Mouse (Mus musculus) lung, adult 2 months (tissue): ENCODE results near the gene Nek9. TPM values are rescaled to one million over a fixed set of nuclear protein-coding genes. Genes with fewer than 3 reads are reported as not detected.
A peak's percentile ranks its signal among the peaks of the same experiment; 100 is the strongest.
"Not testable (repeated sequence)": the region's sequence is repeated elsewhere in the genome, so short reads cannot be mapped to it uniquely, and the experiment has no call there.

ENCODE experiments used
- DNase-seq: peaks from one replicate; pipeline ENCODE4 v3.0.0; 2022
- H3K4me1 ChIP-seq: fragments of 200-500 bp; 2 replicates; pipeline ENCODE4 v1.6.1; 2011; ENCODE audit warnings: low read length; ENCODE audit not compliant: control insufficient read depth, insufficient read depth
- H3K4me3 ChIP-seq: fragments of 200-500 bp; replicated peaks from 2 replicates; pipeline ENCODE3; 2011; ENCODE audit warnings: low read depth, mild to moderate bottlenecking, control low read depth, low read length; ENCODE audit errors: extremely low read depth
- CTCF ChIP-seq: fragments of 200-500 bp; IDR thresholded peaks from 2 replicates; pipeline ENCODE4 v1.5.1; 2011; ENCODE audit warnings: mild to moderate bottlenecking, low read length, control low read depth; ENCODE audit not compliant: insufficient read depth
- POLR2A ChIP-seq: fragments of 200-500 bp; IDR thresholded peaks from 2 replicates; pipeline ENCODE4 v1.6.1; 2011; ENCODE audit warnings: low read depth, mild to moderate bottlenecking, control low read depth, low read length, borderline replicate concordance; ENCODE audit errors: extremely low read depth
- WGBS: fragments of 180-500 bp; shearing (Covaris S2); methylation state at CpG from one replicate; pipeline ENCODE4 v1.1.7; 2018; 5-methylcytosine and 5-hydroxymethylcytosine counted together
- polyA plus RNA-seq: library from polyadenylated mRNA; depleted of rRNA; stranded (reverse); fragments of >200 nt; gene quantifications from 2 replicates; pipeline ENCODE4 v1.2.3, GENCODE M21; 2012

Nek9 gene
- polyA plus RNA-seq, 1 experiment, result 39.7 TPM

GRCm38 (mm10) chr12:85292906-85293305, 46.3 kb downstream of the Nek9 start:
- Histone ChIP-seq H3K4me1 (peaks cover 5% of the 10 kb centered on the region; the same call in 1 of the 2 replicates), H3K4me3 (no peak overlapping the region)
- no peak for TF ChIP-seq POLR2A
- no peak for TF ChIP-seq CTCF
- no peak for DNase-seq

GRCm38 (mm10) chr12:85292288-85292687, 46.9 kb downstream of the Nek9 start:
- 73% methylated on average over 6 of the region's 6 CpGs for WGBS
- TF ChIP-seq POLR2A (no peak), CTCF (no peak)
- no peak for DNase-seq

GRCm38 (mm10) chr12:85291541-85291940, 47.6 kb downstream of the Nek9 start:
- no peak for DNase-seq
- TF ChIP-seq CTCF (no peak), POLR2A (no peak)
- no peak overlapping the region for H3K4me3 ChIP-seq
- H3K4me1 ChIP-seq, result peaks cover 5% of the 10 kb centered on the region

More at GRCm38 (mm10) chr12:85292288-85292687, 46.9 kb downstream of the Nek9 start:
- H3K4me1 ChIP-seq, result peaks cover 5% of the 10 kb centered on the region
- H3K4me3 ChIP-seq, result no peak overlapping the region

GRCm38 (mm10) chr12:85290633-85291032, 48.5 kb downstream of the Nek9 start:
- H3K4me3 ChIP-seq, result no peak overlapping the region
- WGBS, result 83% methylated on average over 10 of the region's 10 CpGs
- H3K4me1 ChIP-seq, result peaks cover 5% of the 10 kb centered on the region
- no peak for DNase-seq
- no peak for TF ChIP-seq CTCF
- TF ChIP-seq POLR2A, result no peak

GRCm38 (mm10) chr12:85289157-85290000, 49.8 kb downstream of the Nek9 start:
- Histone ChIP-seq H3K4me3 (peak overlapping the region; percentile 72), H3K4me1 (peaks cover 5% of the 10 kb centered on the region)
- WGBS, result 47% methylated on average over 24 of the region's 24 CpGs
- peak; percentile 26 for DNase-seq
- TF ChIP-seq POLR2A (0 out of 2 replicates have a peak, but pooled peaks have one; percentile 22), CTCF (no peak)

GRCm38 (mm10) chr12:85288486-85289156, 50.5 kb downstream of the Nek9 start, which contains the start of gene Zc2hc1c:
Zc2hc1c (plus strand) TSS chr12:85288591.
- DNase-seq, result peak; percentile 85
- Histone ChIP-seq H3K4me1 (peaks cover 5% of the 10 kb centered on the region), H3K4me3 (peak within 1 kb of the TSS; percentile 72)
- TF ChIP-seq POLR2A (0 out of 2 replicates have a peak, but pooled peaks have one; percentile 28), CTCF (no peak)
- WGBS, result 4% methylated on average over 30 of the region's 31 CpGs

GRCm38 (mm10) chr12:85287809-85288485, 51.2 kb downstream of the Nek9 start, which contains the start of gene Acyp1:
Acyp1 (minus strand) TSS chr12:85288438.
- DNase-seq, result peak; percentile 72

GRCm38 (mm10) chr12:85286941-85287340, 52.2 kb downstream of the Nek9 start:
- Histone ChIP-seq H3K4me1 (peaks cover 5% of the 10 kb centered on the region), H3K4me3 (no peak overlapping the region)
- WGBS, result 23% methylated on average over 5 of the region's 5 CpGs
- TF ChIP-seq CTCF (0 out of 2 replicates have a peak, but pooled peaks have one; percentile 31), POLR2A (no peak)
- DNase-seq, result no peak

More at GRCm38 (mm10) chr12:85287809-85288485, 51.2 kb downstream of the Nek9 start, which contains the start of gene Acyp1:
- TF ChIP-seq POLR2A (no peak; the same call in 1 of the 2 replicates), CTCF (no peak)
- 8% methylated on average over 21 of the region's 21 CpGs for WGBS
- H3K4me3 ChIP-seq, result peak within 1 kb of the TSS; percentile 72
- H3K4me1 ChIP-seq, result peaks cover 5% of the 10 kb centered on the region

- DNase-seq, result no peak
- no peak for TF ChIP-seq POLR2A
- TF ChIP-seq CTCF, result no peak
- H3K4me1 ChIP-seq, result peaks cover 7% of the 10 kb centered on the region
- WGBS, result 82% methylated on average over 4 of the region's 4 CpGs
- H3K4me3 ChIP-seq, result no peak overlapping the region
These were observed 54.2 kb downstream of the Nek9 start for GRCm38 (mm10) chr12:85284996-85285395.

GRCm38 (mm10) chr12:85284331-85284730, 54.8 kb downstream of the Nek9 start:
- H3K4me1 ChIP-seq, result peaks cover 11% of the 10 kb centered on the region
- WGBS, result 62% methylated on average over 8 of the region's 8 CpGs
- TF ChIP-seq CTCF (no peak), POLR2A (no peak)
- H3K4me3 ChIP-seq, result no peak overlapping the region
- no peak for DNase-seq

- DNase-seq, H3K4me1 ChIP-seq, H3K4me3 ChIP-seq: not testable (repeated sequence)
- WGBS, result 92% methylated on average over 2 of the region's 4 CpGs
These were observed 57.4 kb downstream of the Nek9 start for GRCm38 (mm10) chr12:85281756-85282155.
